Mouse (Mus musculus) liver (tissue): ENCODE measurements around the gene Cfap221.

ENCODE experiments used
- DNase-seq: peaks from one replicate; pipeline ENCODE4 v3.0.0-alpha.2; 2020; ENCODE audit warnings: mixed read lengths

Cfap221 gene

DNA sequence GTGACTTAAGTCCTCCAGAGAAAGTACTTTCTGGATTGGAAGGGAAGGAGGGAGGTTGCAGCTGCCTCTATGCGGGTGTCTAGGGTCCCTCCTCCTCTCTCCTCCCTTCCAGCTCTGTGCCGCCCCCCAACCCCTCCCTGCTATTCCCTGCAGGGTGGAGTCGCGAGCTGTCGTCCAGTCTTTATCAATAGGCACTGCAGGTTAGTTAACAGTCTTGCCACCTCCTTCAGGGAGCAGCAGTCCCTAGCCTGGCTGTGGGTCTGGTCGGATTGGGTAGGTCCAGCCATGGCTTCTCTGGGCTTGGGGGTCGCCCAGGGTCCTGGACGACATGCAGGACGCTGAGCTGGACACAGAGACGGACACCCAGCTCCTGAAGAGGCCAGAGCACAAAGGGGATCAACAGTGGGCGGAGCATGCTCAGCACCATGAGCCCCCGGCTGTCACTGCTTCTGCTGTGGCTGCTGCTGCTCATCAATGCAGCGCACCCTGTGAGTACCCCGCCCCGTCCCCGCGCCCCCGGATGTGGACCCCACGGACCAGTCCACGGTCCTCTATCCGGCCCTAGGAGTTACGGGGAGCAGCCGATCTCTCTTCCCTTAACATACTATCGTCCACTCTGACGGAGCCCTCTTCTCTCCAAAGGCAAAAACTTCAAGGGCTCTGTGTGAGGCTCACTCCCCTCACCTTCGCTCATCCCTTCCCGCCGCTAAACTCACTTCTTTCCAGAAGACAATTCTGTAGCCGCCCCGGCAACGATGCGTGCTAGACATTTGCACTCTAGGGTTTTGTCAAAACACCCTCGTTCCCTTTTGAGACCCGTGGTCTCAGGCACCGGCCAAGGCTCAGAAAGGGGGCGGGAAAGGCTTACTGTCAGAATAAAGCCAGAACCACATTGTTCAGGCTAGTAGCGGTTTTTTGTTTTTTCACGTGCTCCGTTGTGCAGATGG lies 10.1 kb upstream of the Cfap221 start, which contains the start of gene Sctr:
Gene Sctr, plus strand, starts transcription at position 51 of the 947 bp plus-strand sequence.
- DNase-seq: no peak

DNA sequence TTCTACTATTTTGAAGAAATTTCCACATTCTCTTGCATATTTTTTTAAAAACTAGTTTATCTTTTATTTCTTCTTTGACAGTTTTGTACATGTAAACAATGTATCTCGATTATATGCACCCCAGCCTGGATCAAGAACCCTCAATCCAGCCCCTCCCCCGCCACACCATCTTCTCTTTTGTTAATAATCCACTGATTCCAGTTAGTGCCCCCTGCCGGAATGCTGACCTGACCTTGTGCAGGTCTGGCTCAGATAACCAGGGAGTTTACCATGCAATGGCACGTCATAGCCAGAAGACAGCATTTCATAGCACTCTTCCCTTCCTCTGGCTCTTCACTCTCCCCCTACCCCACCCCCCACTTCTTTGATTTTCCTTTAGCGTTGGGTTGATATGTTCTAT lies 610 bp upstream of the Cfap221 start:
- peak; percentile 28 for DNase-seq

DNA sequence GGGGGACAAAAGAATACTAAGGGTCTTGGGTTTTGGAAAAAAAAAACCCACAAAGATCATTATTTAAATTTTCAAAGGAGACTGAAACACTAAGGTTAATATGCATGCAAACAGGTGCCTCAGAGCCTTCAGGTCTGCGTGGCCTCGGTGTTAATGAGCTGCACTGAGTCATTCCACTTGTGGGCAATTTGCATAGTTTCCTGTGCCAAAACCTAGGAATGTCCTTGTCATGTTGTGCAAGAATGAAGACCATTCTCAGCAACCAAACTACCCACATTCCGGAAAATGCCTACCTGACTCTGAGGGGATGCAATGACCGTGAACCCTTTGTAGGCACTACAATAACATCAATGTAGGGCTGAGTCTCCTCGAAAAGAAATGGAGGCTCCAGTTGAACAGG lies 10.5 kb downstream of the Cfap221 start:
- DNase-seq: no peak

DNA sequence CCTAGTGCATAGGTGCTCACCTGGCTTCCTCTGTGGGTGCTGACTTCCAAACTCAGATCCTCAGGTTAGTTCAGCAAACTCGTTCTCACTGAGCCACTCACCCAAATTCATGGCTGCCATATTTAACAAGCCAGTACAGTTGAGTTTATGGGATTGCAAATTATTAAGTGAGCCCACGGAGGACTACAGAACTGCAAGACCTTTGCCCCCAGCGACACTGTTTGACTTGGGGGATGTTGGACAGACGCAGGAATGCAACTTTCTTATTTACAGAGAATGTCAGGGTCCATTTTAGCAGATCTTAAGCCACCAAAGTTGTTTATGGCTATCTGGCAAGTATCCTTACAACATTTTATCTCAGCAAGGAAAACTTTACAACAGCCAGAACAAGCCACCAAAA lies 21.9 kb downstream of the Cfap221 start:
- DNase-seq: no peak

DNA sequence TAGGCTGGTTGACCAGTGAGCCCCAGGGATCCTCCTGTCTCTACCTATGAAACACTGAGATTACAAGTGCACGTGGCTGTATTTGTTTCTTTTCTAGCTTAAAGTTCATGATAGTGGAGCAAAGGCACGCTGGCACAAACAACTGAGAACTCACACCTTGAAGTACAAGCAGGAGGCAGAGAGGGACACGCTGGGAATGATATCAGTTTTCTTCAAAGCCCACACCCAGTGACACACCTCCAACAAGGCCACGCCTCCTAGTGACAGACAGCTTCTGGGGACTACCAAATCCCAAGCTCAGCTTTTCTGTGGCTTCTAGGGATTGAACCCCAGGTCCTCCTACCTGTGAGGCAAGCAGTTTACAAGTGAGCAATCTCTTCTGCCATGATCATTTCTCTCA lies 23.9 kb downstream of the Cfap221 start:
- no peak for DNase-seq

DNA sequence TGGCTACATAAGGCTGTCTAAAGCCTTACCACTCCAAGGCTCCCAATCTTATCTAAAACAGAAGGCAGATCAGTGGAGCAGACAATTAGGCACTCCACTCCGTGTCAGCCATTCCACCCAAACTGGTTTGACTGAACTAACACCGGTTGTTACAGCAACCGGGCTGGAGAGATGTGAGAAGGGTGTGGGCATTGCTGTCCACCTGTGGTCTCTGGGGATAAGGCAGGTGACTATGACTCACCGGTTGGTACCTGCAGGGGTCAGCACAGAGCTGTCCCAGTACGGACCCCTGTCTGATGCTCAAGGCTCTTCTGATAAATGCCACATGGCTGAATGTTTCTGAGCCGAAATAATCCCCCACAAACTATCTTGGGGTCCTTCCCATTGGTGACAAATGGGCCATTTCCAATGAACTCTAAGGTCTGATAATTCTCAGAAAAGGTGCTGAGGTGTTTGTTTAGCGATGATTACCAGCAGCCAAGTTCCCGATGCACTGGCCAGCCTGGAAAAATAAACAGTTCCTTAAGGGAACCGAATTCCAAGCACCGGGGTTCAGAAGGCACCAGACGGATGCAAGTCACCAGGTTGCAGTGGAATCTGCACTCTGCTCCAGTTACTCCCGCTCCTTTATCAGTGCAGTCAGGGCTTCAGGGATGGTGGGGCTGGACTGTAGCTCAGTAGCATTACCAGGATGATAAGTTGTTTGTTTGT lies 31.1 kb downstream of the Cfap221 start:
- DNase-seq: no peak

DNA sequence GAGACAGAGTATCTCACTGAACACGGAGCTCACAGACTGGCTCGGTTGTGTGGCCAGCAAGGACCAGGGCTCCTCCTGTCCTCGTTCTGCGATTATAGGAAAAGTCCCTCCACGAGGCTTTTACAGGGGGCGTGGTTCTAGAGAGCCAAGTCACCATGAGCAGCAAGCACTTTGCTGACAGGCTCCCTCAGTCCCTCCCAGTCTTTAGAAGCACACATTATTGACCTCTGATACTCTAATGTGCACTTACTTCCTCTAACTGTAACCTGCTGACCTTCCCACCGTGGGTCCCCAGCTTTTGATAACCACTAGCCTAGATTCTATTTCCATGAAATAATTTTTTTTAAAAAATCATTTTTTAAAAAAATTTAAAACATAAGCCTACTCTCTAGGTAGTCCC lies 37.1 kb downstream of the Cfap221 start:
- DNase-seq: no peak

DNA sequence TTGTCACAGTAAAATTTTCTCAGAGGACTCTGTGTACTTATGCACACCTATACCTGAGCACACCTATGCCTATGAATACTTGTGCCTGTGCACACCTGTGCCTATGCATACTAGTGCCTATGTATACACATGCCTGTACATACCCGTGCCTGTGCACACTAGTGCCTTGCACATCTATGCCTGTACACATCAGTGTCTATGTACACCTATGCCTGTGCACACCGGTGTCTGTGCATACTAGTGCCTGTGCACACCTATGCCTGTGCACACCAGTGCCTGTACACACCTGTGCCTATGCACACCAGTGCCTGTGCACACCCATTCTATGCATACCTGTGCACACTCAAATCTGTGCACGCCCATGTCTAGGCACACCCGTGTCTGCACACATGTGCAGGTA lies 37.6 kb downstream of the Cfap221 start:
- DNase-seq: no peak

DNA sequence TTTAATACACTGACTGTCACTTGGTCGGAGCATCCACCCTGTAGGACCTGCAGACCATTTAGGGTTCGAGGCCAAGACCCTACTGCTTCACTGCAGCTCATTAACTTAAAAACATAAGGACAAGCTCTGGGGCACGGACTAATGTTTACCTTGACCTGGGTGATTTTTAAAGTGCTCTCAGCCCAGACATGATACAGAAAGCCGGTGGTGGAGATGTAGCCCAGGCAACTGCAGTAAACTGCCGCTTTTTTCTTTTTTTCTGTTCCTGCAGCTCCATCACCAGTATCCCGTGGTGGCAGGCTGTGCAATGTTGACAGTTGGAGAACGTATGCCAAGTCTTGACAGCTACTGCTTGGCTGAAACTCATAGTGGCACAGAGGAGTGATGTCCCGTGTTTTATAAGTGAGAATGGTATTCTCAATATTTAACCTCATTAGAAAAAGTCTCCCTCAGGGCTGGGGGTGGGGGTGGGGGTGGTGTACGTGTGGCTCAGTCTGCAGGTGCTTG lies 39.3 kb downstream of the Cfap221 start:
- DNase-seq: no peak

DNA sequence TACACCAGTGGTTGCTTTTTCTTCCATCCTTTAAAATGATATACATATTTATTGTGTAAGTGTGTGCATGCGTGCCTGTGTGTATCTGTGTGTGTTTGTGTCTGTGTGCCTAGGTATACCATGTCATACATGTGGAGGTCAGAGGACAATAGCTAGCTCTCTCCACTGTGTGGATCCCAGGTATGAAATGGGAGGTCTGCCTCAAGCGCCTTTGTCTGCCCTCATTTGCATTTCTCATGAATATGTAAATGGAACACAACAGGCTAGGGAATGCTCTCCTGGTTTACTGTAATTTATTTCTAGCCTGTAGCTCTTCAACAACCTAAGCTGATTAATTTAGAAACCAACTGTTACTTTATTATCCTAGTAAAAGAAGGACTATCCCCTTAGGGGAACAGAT lies 42.4 kb downstream of the Cfap221 start:
- no peak for DNase-seq

DNA sequence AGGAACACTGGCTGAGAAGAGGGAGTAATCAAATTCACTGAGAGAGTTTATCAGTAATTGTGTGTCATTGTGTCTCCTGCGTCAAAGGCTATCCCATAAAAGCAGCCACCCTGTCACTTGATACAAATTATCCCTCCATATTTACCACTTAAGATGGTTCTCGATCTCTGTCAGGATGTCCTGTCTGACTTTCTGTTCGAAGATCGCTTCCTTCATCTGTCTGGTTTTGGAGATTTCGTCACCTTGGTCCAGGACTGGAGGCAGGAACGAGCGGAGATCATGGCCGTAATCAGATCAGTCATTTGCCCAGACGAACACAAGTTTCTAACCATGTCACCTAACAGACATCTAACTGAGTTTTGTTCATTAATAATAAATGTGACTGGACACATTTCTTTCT lies 43.6 kb downstream of the Cfap221 start:
- DNase-seq: no peak

DNA sequence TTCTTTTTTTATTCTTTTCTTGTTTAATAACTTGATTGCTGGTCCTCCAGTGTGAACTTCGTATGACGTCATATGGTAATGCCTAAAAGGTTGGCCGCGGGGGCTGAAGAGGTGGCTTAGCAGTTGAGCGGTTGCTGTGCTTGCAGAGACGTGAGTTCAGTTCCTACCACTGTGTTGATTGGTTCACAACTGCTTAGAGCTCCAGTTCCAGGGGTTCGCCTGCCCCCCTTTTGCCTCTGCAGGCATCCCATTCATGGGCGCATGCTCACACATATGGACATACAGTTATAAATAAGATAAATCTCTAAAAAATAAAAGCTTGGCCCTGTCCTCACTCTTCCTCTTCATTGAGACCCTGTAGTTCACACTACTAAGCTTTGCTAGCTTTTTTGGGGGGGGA lies 46.9 kb downstream of the Cfap221 start:
- DNase-seq: no peak

DNA sequence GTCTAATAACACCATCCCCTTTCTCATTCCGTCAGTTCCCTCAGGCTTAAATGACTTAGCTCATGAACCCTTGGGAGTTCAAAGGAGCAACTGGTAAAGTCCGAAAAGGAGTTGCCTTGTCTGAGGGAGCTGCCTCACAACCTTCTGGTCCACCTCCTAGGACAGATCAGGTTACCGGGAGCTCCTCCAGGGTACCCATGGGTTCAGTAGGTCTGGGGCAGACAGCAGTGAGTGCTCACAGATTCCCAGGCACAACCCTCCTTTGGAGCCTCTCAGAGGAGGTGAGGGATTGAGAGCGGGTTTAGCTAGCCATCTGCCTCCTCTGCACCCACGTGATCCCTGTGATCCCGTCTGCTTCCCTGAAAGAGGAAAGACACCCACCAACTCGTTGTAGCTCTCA lies 60.2 kb downstream of the Cfap221 start:
- no peak for DNase-seq

DNA sequence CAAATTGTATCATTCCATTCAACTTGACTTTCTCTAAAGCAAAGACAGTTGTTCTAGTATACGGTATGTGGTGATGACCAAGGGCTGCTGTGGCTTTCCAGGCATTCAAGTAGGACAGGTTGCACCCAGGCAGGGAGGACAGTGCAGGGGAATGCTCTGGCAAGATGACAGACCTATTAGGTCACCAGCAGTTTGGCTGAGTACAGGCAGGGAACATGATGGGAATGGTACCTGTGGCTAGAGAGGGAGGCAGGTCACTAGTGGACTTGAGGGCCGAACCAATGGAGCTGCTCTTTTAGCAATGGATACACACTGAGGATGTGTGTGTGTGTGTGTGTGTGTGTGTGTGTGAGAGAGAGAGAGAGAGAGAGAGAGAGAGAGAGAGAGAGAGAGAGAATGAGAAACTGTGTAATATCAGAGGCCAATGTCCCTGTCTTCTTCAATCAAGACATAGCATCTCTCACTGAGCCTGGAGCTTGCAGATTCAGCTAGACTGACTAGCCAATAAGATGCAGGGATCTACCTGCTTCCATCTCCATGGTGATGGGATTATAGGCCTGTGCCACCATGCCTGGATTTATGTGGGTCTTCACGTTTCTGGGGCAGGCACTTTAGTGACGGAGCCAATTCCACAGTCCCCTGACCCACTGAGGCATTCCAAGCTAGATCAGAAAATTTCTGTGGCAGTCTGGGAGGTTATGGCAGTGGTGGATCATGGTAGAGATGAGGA lies 65.4 kb downstream of the Cfap221 start:
- no peak for DNase-seq

DNA sequence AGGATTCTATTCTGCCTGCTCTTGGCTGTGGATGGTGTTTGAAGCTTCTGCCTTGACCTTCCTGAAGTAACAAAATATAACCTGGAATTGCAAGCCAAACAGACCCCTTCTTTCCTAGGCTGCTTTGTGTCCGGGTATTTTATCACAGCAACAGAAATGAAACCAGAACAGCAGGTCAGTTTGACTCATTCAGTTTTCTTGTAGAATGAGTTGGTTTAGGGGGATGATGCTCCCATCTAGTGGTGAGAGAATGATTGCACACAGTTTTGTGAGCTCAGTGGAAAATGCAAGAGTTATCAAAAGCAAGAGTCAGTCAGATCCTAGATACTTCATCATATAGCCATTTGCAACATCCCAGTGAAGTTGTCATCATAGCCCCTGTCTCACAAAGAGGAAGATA lies 67.3 kb downstream of the Cfap221 start:
- no peak for DNase-seq

DNA sequence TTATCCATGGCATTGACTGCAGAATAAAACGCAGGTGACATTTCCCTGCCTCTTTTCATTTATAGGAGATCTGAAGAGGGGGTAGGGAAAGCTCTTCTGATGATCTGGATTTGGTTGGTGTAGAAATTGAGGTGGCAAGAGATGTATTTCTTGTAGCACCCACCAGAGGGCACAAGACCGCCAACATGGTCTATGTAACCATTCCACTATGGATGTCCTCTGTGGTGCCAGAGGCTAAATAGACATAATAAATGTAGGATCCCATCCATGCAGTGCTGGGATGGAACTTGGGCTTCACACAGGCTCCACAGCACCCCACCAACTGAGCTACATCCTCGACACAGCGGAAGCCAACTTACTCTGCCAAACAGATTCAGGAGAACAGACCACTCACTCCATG lies 77.7 kb downstream of the Cfap221 start:
- DNase-seq: peak; percentile 36

DNA sequence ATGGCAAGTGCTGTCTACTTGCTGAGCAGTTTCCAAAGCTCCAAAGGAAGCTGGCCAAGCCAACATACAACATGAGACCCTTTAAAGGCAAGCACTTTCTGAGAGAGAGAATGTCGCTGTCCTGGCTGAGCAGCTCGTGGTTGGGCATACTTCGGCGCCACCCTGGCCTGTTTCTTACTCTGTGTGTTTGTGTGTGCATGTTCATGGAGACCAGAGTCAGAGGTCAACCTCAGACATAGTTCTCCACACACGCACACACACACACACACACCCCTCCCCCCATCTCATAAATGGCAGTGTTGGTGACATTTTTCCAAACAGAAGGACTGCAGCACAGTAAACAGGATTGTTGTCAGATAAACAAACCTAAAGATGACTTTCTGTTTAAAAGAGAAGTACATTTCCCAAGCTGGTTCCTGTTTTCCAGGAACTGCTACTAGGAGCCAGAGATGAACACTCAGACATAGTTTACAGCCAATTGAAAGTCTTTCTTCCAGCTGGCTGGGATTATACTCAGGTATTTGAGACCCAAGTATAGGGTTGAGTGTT lies 80.1 kb downstream of the Cfap221 start:
- DNase-seq: no peak

DNA sequence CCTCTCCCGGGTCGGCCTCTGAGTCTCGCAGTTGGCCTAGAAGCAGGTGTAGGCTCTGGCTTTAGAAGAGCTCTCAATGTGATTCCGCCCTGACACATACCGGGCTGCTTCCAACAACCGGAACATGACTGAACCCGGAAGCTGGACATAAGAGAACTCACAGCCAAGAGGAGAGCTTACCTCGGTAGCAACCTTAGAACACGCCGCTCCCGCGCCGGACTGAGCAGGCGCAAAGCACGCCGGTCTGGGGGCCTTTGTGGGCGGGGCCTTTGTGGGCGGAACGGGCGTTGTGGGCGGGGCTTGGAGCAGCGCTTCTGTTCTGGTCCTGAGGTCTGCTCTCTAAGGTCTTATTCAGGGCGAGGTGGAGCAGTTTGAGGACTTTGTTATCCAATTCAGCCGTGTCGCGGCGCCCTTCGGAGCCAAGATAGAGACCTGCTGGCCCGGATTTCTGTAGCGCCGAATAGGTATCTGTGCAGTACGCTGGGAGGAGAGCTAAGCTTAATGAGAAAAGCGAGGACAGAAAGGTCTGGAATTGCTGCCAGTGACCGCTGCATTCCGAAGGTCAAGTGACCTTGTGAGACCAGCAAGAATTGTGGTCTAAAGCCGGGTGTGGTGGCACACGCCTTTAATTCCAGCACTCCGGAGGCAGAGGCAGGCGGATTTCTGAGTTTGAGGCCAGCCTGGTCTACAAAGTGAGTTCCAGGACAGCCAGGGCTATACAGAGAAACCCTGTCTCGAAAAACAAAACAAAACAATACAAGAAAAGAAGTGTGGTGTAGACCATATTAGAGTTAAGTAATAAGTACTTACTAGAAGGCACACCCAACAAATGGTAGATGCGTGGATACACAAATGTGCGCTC lies 83.8 kb downstream of the Cfap221 start, which contains the start of gene Tmem177:
Gene Tmem177, minus strand, starts transcription at position 256 of the 862 bp plus-strand sequence.
- DNase-seq: peak; percentile 98

DNA sequence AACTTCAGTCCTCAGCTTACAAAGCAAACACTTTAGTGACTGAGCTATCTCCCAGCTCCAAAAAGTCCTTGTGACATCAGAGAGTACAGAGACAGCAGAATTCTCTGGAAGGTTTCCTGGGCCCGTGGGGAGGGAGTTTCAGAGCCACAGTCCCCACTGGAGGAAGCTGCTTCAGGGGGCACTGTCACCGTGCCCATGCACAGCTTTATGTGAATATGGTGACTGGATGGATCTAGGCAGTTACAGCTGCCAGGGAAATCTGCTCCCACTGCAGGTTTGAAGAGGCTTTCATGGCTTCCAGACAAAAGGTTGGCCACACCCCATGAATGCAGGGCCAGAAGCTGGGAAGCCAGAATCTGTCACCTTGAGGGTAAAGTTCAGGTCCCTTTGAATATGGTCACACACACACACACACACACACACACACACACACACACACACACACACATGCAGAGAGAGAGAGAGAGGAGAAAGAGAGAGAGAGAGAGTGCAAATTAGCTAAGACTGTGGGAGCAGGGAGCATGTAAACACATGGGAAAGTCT lies 89.8 kb downstream of the Cfap221 start:
- DNase-seq: no peak

DNA sequence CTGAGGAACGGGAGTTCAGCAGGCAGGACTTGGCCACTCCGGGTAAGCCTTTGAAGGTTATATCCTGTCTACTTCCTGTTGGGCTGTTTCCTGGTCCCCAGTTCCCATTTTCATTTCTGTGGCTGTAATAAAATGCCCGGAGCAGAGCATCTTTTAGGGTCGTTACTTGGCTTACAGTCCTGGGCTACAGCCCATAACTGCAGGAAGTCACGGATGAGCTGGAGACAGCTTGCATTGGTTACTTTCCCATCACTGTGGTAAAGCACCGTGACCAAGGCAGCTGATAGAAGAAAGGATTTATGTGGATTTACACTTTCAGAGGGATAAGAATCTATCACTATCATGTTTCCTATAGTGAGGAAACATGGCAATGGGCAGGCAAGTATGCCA lies 93.8 kb downstream of the Cfap221 start:
- no peak for DNase-seq

DNA sequence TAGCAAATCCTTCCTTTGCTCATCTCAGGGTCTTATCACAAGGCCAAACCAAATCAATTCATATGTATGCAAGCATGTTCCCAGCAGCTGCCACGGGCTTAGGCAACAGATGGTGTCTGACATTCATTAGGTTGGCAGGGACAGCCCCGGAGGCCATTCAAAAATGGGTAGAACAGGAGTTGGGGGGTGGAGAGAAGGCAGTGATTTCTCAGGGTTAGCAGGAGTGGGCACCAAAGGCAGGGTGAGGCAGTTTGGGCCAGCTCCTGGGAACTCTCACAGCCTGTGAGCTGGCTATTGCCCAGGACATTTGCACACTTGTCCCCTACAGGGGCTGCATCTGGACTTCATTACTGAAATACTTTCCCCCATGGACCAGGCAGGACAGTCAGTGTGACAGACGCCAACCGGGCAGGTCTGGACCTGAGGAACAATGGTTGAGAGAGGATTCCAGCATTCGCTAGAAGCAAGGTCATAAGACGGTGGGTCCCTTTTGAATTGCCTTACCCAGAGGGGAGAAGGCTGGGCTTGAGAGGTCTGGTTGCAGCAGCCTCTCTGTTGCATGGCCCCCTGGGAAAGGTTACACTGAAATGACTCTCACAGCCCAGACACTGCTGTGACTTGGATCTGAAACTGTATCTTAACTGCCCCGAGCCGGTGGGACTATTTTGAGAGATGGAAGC lies 94.3 kb downstream of the Cfap221 start:
- no peak for DNase-seq
